Mouse (Mus musculus): Measurements from ENCODE around the gene Muc20. TPM values are rescaled to one million over a fixed set of nuclear protein-coding genes. Genes with fewer than 3 reads are reported as not detected.

The Muc20 gene
- polyA plus RNA-seq, 1 experiment from 2014 or later, result 0.13 TPM

Other genes starting within 250 kb of the Muc20 start
- gene Tfrc, start 188.5 kb downstream of the Muc20 start, polyA plus RNA-seq (2015; fragmentation: Nextera tagmentation; extraction: Ambion mirVana), result 40.0 and 43.4 TPM in 2 replicates
- 20.1 and 23.5 TPM in 2 replicates for gene Tnk2, start 153.6 kb downstream of the Muc20 start, polyA plus RNA-seq (2015; fragmentation: Nextera tagmentation; extraction: Ambion mirVana)
- 0.24 and 0.56 TPM in 2 replicates for gene Muc4, start 61.5 kb downstream of the Muc20 start, polyA plus RNA-seq (2015; fragmentation: Nextera tagmentation; extraction: Ambion mirVana)
- gene Smbd1, start 13.0 kb upstream of the Muc20 start, polyA plus RNA-seq (2015; fragmentation: Nextera tagmentation; extraction: Ambion mirVana), result 0.29 TPM in 1 of 2 replicates, not detected in the other
- gene Fyttd1, start 80.1 kb upstream of the Muc20 start, polyA plus RNA-seq (2015; fragmentation: Nextera tagmentation; extraction: Ambion mirVana), result 82.7 and 84.2 TPM in 2 replicates
- gene Rubcn, start 80.3 kb upstream of the Muc20 start, polyA plus RNA-seq (2015; fragmentation: Nextera tagmentation; extraction: Ambion mirVana), result 9.9 and 10.0 TPM in 2 replicates
- gene Lrch3, start 116.7 kb upstream of the Muc20 start, polyA plus RNA-seq (2015; fragmentation: Nextera tagmentation; extraction: Ambion mirVana), result 18.3 and 21.5 TPM in 2 replicates

Measured in thymus, postnatal 0 days (tissue).